Comparison of ENCODE assay signal across 7 mouse cellular contexts in the genomic region with DNA sequence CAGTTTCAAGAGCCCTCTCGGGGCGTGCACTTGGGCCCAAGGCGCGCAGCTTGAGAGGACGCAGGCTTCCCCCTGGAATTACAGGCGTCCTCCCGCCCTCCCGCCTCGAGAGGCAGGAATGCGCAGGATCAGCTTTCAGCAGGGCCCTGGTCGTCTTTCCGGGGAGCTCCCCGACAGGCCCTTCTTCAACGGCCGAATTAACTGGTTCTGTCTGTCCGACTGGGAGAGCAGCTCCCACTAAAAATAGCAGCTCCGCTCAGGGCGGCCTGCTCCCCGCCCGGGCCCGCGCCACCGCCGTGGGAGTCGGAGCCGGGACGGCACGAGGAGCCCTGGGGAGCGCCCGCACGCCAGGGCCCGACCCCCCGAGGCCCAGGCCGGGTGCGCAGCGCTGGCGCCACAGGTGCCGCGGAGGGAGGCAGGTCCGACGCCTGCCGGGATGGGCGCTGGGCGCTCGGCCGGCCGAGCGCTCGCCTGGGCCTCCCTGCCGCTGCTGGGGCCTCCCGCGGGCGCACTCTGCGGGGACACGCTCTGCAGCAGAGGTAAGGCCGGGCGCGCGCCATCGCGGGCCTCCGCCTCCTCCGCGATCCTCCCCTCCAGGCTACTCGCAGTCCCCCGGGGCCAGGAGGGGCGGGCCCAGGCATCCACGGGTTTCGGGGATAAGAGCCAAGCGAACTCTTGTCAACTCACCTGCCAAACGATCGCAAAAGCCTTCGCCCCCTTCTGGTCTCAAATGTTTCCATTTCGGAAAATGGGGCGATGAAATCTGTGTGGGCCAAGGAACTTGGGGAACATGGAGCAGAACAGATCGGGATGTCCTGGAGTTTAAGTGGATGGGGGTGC. TPM values are rescaled to one million over a fixed set of nuclear protein-coding genes. Genes with fewer than 3 reads are reported as not detected.
DNase-seq lines count a peak whose midpoint lies in the region; ATAC-seq lines count a peak whose summit lies in the region.

No protein-coding gene starts in this region.

- peak overlapping the region; percentile 68 for H3K9ac ChIP-seq in forebrain, embryonic 11.5 days (ENCODE audit: low read length)
- H3K9ac ChIP-seq in limb, embryonic 13.5 days: peak overlapping the region; percentile 78
- peak overlapping the region; percentile 43 for H3K9ac ChIP-seq in midbrain, embryonic 15.5 days

- peak overlapping the region; percentile 53 for H3K4me3 ChIP-seq in forebrain, embryonic 11.5 days (ENCODE audit: low read depth, low read length)
- H3K4me3 ChIP-seq in hindbrain, embryonic 10.5 days: peak overlapping the region; percentile 66
- peak overlapping the region; percentile 57 for H3K4me3 ChIP-seq in limb, embryonic 13.5 days
- peak overlapping the region; percentile 44 for H3K4me3 ChIP-seq in midbrain, embryonic 15.5 days

- peaks cover 37% of the 10 kb centered on the region for H3K27me3 ChIP-seq in forebrain, embryonic 11.5 days (ENCODE audit: control insufficient read depth, insufficient read depth, low read length)
- peaks cover 93% of the 10 kb centered on the region for H3K27me3 ChIP-seq in hindbrain, embryonic 10.5 days (ENCODE audit: insufficient read depth, poor library complexity, severe bottlenecking)
- peaks cover 61% of the 10 kb centered on the region for H3K27me3 ChIP-seq in limb, embryonic 13.5 days
- H3K27me3 ChIP-seq in midbrain, embryonic 15.5 days (replicated peaks): peaks cover 51% of the 10 kb centered on the region

- H3K27ac ChIP-seq in forebrain, embryonic 11.5 days (ENCODE audit: low read depth, low read length): no peak overlapping the region
- H3K27ac ChIP-seq in hindbrain, embryonic 10.5 days: peak overlapping the region; percentile 86
- H3K27ac ChIP-seq in limb, embryonic 13.5 days: peak overlapping the region; percentile 69; the same call in 1 of the 2 replicates
- H3K27ac ChIP-seq in midbrain, embryonic 15.5 days: no peak overlapping the region

- H3K4me1 ChIP-seq in forebrain, embryonic 11.5 days (replicated peaks; ENCODE audit: control insufficient read depth, insufficient read depth, low read length): peaks cover 13% of the 10 kb centered on the region; the same call in 1 of the 2 replicates
- H3K4me1 ChIP-seq in hindbrain, embryonic 10.5 days (replicated peaks): peaks cover 53% of the 10 kb centered on the region
- peaks cover 35% of the 10 kb centered on the region for H3K4me1 ChIP-seq in limb, embryonic 13.5 days
- H3K4me1 ChIP-seq in midbrain, embryonic 15.5 days: peaks cover 20% of the 10 kb centered on the region

- under 1% methylated on average over 63 of the region's 76 CpGs for WGBS in forebrain, embryonic 11.5 days
- under 1% methylated on average over 76 of the region's 76 CpGs for WGBS in hindbrain, embryonic 10.5 days
- WGBS in limb, embryonic 13.5 days: under 1% methylated on average over 76 of the region's 76 CpGs
- WGBS in midbrain, embryonic 15.5 days: under 1% methylated on average over 73 of the region's 76 CpGs

- peak; percentile 39 for ATAC-seq in forebrain, embryonic 11.5 days (replicated peaks; ENCODE audit: low FRiP score)
- peak; percentile 52; the same call in 1 of the 2 replicates for ATAC-seq in limb, embryonic 13.5 days (ENCODE audit: low FRiP score, low read depth)
- peak; percentile 37; the same call in 1 of the 2 replicates for ATAC-seq in midbrain, embryonic 15.5 days (replicated peaks)

- H3K36me3 ChIP-seq in forebrain, embryonic 11.5 days (ENCODE audit: control insufficient read depth, insufficient read depth, low read length): no peaks in the 10 kb centered on the region
- no peaks in the 10 kb centered on the region for H3K36me3 ChIP-seq in hindbrain, embryonic 10.5 days
- H3K36me3 ChIP-seq in limb, embryonic 13.5 days: no peaks in the 10 kb centered on the region
- no peaks in the 10 kb centered on the region for H3K36me3 ChIP-seq in midbrain, embryonic 15.5 days (replicated peaks)

- peak; percentile 78 for DNase-seq in Muller cell, postnatal 12 days (ENCODE audit: inconsistent ontology term)
- DNase-seq in adrenal gland, postnatal 25 days: peak; percentile 68
- DNase-seq in forebrain, embryonic 11.5 days (ENCODE audit: low spot score): peak; percentile 78
- DNase-seq in hindbrain, embryonic 10.5 days (ENCODE audit: low spot score): peak; percentile 66
- DNase-seq in urinary bladder, postnatal 14 days (ENCODE audit: low spot score): peak; percentile 81

- no peaks in the 10 kb centered on the region for H3K9me3 ChIP-seq in forebrain, embryonic 11.5 days (ENCODE audit: control insufficient read depth, low read length)
- H3K9me3 ChIP-seq in hindbrain, embryonic 10.5 days: no peaks in the 10 kb centered on the region
- no peaks in the 10 kb centered on the region for H3K9me3 ChIP-seq in limb, embryonic 13.5 days
- no peaks in the 10 kb centered on the region for H3K9me3 ChIP-seq in midbrain, embryonic 15.5 days

- H3K4me2 ChIP-seq in forebrain, embryonic 11.5 days (ENCODE audit: low read depth, low read length, severe bottlenecking): peak overlapping the region; percentile 88
- peak overlapping the region; percentile 98 for H3K4me2 ChIP-seq in limb, embryonic 13.5 days (replicated peaks)
- H3K4me2 ChIP-seq in midbrain, embryonic 15.5 days: peak overlapping the region; percentile 84

RNA-seq across cellular contexts. Expression of gene Dab2ip, which starts 23.7 kb away (rescaled TPM):
- 96.1 and 137 TPM in 2 replicates for total RNA-seq in adrenal gland, postnatal 25 days (2021)
- polyA plus RNA-seq in forebrain, embryonic 11.5 days (2014; fragmentation: Nextera tagmentation; extraction: Ambion mirVana): 51.5 and 52.2 TPM in 2 replicates
- 26.9 and 28.8 TPM in 2 replicates for polyA plus RNA-seq in hindbrain, embryonic 10.5 days (2016; fragmentation: Nextera tagmentation; extraction: Ambion mirVana)
- 52.3 and 53.4 TPM in 2 replicates for polyA plus RNA-seq in limb, embryonic 13.5 days (2015; fragmentation: Nextera tagmentation; extraction: Ambion mirVana)
- 75.5 and 79.7 TPM in 2 replicates for polyA plus RNA-seq in midbrain, embryonic 15.5 days (2015; fragmentation: Nextera tagmentation; extraction: Ambion mirVana)

Comparison
In these comparisons a context has a peak if more than half of its experiments do, and no peak if none do; other contexts are left out.
1. H3K27ac ChIP-seq: peak in hindbrain, embryonic 10.5 days (single experiment) and limb, embryonic 13.5 days (single experiment); none in forebrain, embryonic 11.5 days (single experiment) and midbrain, embryonic 15.5 days (single experiment).
2. Peak in every context shown above with its lines, with median percentiles within 50 percentile points of each other: DNase-seq, ATAC-seq, H3K4me2 ChIP-seq, H3K4me3 ChIP-seq and H3K9ac ChIP-seq.